Mouse (Mus musculus) embryonic fibroblast, embryonic 13.5 days (primary cell): Measurements from ENCODE around the gene Nek2. TPM values are rescaled to one million over a fixed set of nuclear protein-coding genes. Genes with fewer than 3 reads are reported as not detected.

Source experiments
- H3K27ac ChIP-seq: 2 replicates; pipeline ENCODE4 v1.5.1; 2012; ENCODE audit warnings: low read length, control low read depth, inconsistent platforms; ENCODE audit not compliant: insufficient read depth
- H3K4me1 ChIP-seq: 2 replicates; pipeline ENCODE4 v1.6.1; 2011; ENCODE audit warnings: low read length; ENCODE audit not compliant: control insufficient read depth, insufficient read depth
- H3K4me3 ChIP-seq: 2 replicates; pipeline ENCODE4 v1.5.1; 2011; ENCODE audit warnings: mild to moderate bottlenecking, control low read depth, low read length; ENCODE audit not compliant: insufficient read depth
- CTCF ChIP-seq: IDR thresholded peaks from 2 replicates; pipeline ENCODE4 v1.5.1; 2011; ENCODE audit warnings: mild to moderate bottlenecking, control low read depth, low read length, moderate library complexity, borderline replicate concordance; ENCODE audit not compliant: insufficient read depth
- POLR2A ChIP-seq: IDR thresholded peaks from 2 replicates; pipeline ENCODE4 v1.6.1; 2011; ENCODE audit warnings: low read depth, mild to moderate bottlenecking, control low read depth, low read length, moderate library complexity
- polyA plus RNA-seq: library from polyadenylated mRNA; stranded (reverse); fragments of >200 nt; gene quantifications from 2 replicates; pipeline ENCODE4 v1.2.4, GENCODE M21; 2011; ENCODE audit warnings: low read depth; ENCODE audit not compliant: missing spikeins, insufficient read length

The Nek2 gene
- polyA plus RNA-seq = 13.6 and 20.9 TPM in 2 replicates

GRCm38 (mm10) chr1:191821326-191822091, at the start of gene Nek2:
Gene Nek2, plus strand, starts transcription at chr1:191821444.
- TF ChIP-seq CTCF (no peak), POLR2A (peak; percentile 59)
- peak within 1 kb of the TSS; percentile 54 for H3K4me3 ChIP-seq

DNA sequence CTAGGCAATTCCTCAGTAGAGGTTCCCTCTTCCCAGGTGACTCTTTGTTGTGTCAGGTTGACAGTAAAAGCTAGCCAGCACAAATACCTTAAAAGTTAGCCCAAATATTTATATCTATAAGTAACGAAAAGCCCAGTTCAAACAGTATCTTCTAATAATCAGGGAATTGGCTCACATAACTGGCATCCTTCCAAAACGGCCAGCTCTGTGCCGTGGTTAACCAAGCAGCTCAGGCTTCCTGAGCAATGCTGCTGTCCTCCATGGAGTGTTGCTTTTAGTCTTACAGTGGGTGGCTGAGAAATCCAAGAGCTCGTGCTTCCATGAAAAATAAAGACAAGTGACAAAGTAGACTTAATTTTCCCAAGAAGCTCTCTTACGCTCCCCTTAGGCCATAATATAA, 47.1 kb upstream of the Nek2 start:
- no peak for TF ChIP-seq CTCF
- TF ChIP-seq POLR2A = no peak
- no peak overlapping the region for H3K27ac ChIP-seq

More at GRCm38 (mm10) chr1:191821326-191822091, at the start of gene Nek2:
- peak within 1 kb of the TSS; percentile 17; the same call in 1 of the 2 replicates for H3K27ac ChIP-seq
- H3K4me1 ChIP-seq = 0 out of 2 replicates have a peak, but pooled peaks cover 6% of the 10 kb centered on the region

GRCm38 (mm10) chr1:191775116-191775515, 46.1 kb upstream of the Nek2 start:
- H3K27ac ChIP-seq = no peak overlapping the region
- TF ChIP-seq POLR2A (no peak), CTCF (no peak)
- H3K4me1 ChIP-seq = no peaks in the 10 kb centered on the region; the same call in 1 of the 2 replicates
- no peak overlapping the region for H3K4me3 ChIP-seq

More for the DNA sequence above, 47.1 kb upstream of the Nek2 start:
- no peaks in the 10 kb centered on the region; the same call in 1 of the 2 replicates for H3K4me1 ChIP-seq
- H3K4me3 ChIP-seq = no peak overlapping the region

DNA sequence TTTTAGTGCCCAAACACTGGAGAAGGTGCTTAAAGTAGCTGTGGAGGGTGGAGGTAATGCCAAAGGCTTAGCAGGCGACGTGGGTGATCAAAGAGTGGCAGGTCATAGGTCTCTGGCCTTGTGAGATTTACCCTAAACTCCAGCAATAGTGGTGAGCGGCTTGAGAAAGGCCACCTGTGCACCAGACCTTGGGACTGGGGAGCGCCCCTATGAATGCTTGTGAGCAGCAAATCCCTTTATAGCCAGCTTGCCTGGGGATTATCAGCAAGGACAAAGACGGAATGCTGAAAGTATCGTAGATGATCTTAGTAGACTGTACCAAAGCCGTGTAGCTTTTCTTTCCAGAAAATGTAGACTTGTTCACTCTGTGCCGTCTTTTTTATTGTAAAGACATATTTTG, 43.7 kb upstream of the Nek2 start:
- Histone ChIP-seq H3K4me1 (no peaks in the 10 kb centered on the region; the same call in 1 of the 2 replicates), H3K27ac (no peak overlapping the region), H3K4me3 (no peak overlapping the region)
- no peak for TF ChIP-seq CTCF
- no peak for TF ChIP-seq POLR2A

- no peak overlapping the region for H3K27ac ChIP-seq
- no peaks in the 10 kb centered on the region for H3K4me1 ChIP-seq
- TF ChIP-seq POLR2A = no peak
- no peak for TF ChIP-seq CTCF
- H3K4me3 ChIP-seq = no peak overlapping the region
These were observed 40.8 kb upstream of the Nek2 start for GRCm38 (mm10) chr1:191780470-191780869.

GRCm38 (mm10) chr1:191785108-191785507, 36.1 kb upstream of the Nek2 start:
- H3K4me1 ChIP-seq = no peaks in the 10 kb centered on the region
- no peak overlapping the region for H3K4me3 ChIP-seq
- no peak overlapping the region for H3K27ac ChIP-seq
- TF ChIP-seq POLR2A = no peak
- no peak for TF ChIP-seq CTCF

DNA sequence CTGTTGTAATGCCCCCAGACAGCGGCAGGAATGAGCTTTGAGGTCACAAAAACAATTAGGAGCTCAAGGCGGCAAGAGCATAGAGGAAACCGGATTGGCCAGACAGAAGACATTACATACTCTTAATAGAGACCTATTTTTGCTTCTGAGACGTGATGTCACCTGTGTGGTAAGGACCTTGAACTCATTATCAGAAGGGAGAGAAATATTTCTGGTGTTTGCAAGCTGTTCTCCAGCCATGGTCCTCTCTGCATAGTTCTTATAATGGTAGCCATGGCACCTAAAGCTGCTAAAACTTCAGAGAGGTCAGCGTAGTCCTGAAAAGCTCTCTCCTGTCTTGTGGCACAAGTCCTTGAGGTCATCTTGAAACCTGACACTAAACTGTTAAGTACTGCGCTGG, 35.0 kb upstream of the Nek2 start:
- H3K4me1 ChIP-seq = no peaks in the 10 kb centered on the region
- no peak for TF ChIP-seq POLR2A
- no peak for TF ChIP-seq CTCF
- no peak overlapping the region for H3K4me3 ChIP-seq
- H3K27ac ChIP-seq = no peak overlapping the region

GRCm38 (mm10) chr1:191787379-191787778, 33.9 kb upstream of the Nek2 start:
- H3K4me1 ChIP-seq = no peaks in the 10 kb centered on the region
- TF ChIP-seq CTCF = no peak
- no peak for TF ChIP-seq POLR2A
- H3K4me3 ChIP-seq = no peak overlapping the region
- H3K27ac ChIP-seq = no peak overlapping the region

GRCm38 (mm10) chr1:191792991-191793390, 28.3 kb upstream of the Nek2 start:
- H3K4me1 ChIP-seq = no peaks in the 10 kb centered on the region
- no peak overlapping the region for H3K4me3 ChIP-seq
- TF ChIP-seq POLR2A (no peak), CTCF (no peak)
- H3K27ac ChIP-seq = no peak overlapping the region

DNA sequence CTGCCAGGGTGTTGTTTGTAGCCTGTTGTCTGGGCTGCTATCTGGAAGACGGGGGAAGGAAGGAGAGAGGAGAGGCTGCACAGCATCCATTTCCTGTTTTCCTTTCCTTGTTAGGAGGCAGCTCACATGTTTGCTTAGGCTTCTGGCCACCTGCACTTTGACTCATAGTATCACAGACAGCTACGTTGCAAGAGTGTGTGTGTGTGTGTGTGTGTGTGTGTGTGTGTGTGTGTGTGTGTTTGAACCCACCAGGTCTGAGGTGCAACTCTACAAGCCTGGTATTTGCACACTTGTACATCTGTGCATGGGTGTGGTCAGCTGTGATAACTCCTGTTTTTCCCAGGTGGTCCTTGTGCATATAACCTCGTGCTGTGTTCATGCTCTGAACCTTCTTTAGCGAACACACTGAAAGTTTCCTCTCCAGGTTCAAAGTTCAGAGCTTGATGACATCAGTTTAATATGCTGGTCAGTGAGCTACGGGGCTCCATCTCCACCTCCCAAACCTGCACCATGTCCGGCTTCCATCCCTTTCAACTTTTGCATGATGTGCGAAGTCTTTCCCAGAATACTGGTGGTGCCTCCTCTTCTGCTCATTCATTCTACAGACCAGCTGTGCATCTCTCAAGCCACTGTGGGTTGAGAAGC, 27.2 kb upstream of the Nek2 start:
- no peaks in the 10 kb centered on the region for H3K4me1 ChIP-seq
- H3K27ac ChIP-seq = no peak overlapping the region
- no peak overlapping the region for H3K4me3 ChIP-seq
- TF ChIP-seq CTCF (no peak), POLR2A (no peak)
